Mouse (Mus musculus) lung, embryonic 16.5 days (tissue): ENCODE measurements around the gene Hspb1. TPM values are rescaled to one million over a fixed set of nuclear protein-coding genes. Genes with fewer than 3 reads are reported as not detected.

Experiments
- ATAC-seq: fragments of 200-750 bp; cut with Nextera tagmentation; 2 replicates; pipeline ENCODE4 v1.8.0; 2017; ENCODE audit warnings: low read depth, mild to moderate bottlenecking, moderate library complexity
- H3K27ac ChIP-seq: fragments of 300-500 bp; sonication (generic); 2 replicates; pipeline ENCODE4 v1.5.1; 2014; ENCODE audit warnings: mild to moderate bottlenecking, control low read depth, low read length
- H3K27me3 ChIP-seq: fragments of 300-500 bp; sonication (generic); 2 replicates; pipeline ENCODE4 v1.6.1; 2014; ENCODE audit warnings: low read depth, low read length, mixed read lengths; ENCODE audit not compliant: control insufficient read depth, insufficient read depth
- H3K36me3 ChIP-seq: fragments of 300-500 bp; sonication (generic); 2 replicates; pipeline ENCODE4 v1.6.1; 2014; ENCODE audit warnings: low read length; ENCODE audit not compliant: control insufficient read depth, insufficient read depth
- H3K4me1 ChIP-seq: fragments of 300-500 bp; sonication (generic); replicated peaks from 2 replicates; pipeline ENCODE4 v1.6.1; 2014; ENCODE audit warnings: low read length, mixed read lengths; ENCODE audit not compliant: control insufficient read depth, insufficient read depth
- H3K4me2 ChIP-seq: fragments of 300-500 bp; sonication (generic); 2 replicates; pipeline ENCODE4 v1.6.1; 2014; ENCODE audit warnings: low read depth, low read length, control low read depth
- H3K4me3 ChIP-seq: fragments of 300-500 bp; sonication (generic); 2 replicates; pipeline ENCODE4 v1.5.1; 2014; ENCODE audit warnings: mild to moderate bottlenecking, low read length, control low read depth
- H3K9ac ChIP-seq: fragments of 300-500 bp; sonication (generic); 2 replicates; pipeline ENCODE4 v1.6.1; 2014; ENCODE audit warnings: low read length, control low read depth
- H3K9me3 ChIP-seq: fragments of 300-500 bp; sonication (generic); 2 replicates; pipeline ENCODE4 v1.6.1; 2016; ENCODE audit warnings: low read length; ENCODE audit not compliant: control insufficient read depth
- WGBS: fragments of 180-500 bp; shearing (Covaris S2); extraction: QIAGEN DNeasy Blood & Tissue Kit; methylation state at CpG from one replicate; pipeline ENCODE4 v1.1.7; 2014; 5-methylcytosine and 5-hydroxymethylcytosine counted together
- polyA plus RNA-seq: library from polyadenylated mRNA; unstranded; fragments of >200 nt; fragmentation: Nextera tagmentation; extraction: Ambion mirVana; gene quantifications from 2 replicates; pipeline ENCODE4 v1.2.1, GENCODE M21; 2015

Hspb1 gene
- polyA plus RNA-seq, 1 experiment from 2014 or later, result 126 TPM

GRCm38 (mm10) chr5:135877180-135877579 lies 10.5 kb upstream of the Hspb1 start:
- 16% methylated on average over 8 of the region's 8 CpGs for WGBS
- peaks cover 20% of the 10 kb centered on the region for H3K4me1 ChIP-seq
- H3K27me3 ChIP-seq, result peaks cover 5% of the 10 kb centered on the region
- H3K4me3 ChIP-seq, result peak overlapping the region; percentile 52
- no peaks in the 10 kb centered on the region for H3K9me3 ChIP-seq
- H3K36me3 ChIP-seq, result no peaks in the 10 kb centered on the region
- 0 out of 2 replicates have a peak, but pooled peaks have one; percentile 29 for ATAC-seq
- no peak overlapping the region for H3K27ac ChIP-seq
- no peak overlapping the region for H3K9ac ChIP-seq
- H3K4me2 ChIP-seq, result peak overlapping the region; percentile 71

DNA sequence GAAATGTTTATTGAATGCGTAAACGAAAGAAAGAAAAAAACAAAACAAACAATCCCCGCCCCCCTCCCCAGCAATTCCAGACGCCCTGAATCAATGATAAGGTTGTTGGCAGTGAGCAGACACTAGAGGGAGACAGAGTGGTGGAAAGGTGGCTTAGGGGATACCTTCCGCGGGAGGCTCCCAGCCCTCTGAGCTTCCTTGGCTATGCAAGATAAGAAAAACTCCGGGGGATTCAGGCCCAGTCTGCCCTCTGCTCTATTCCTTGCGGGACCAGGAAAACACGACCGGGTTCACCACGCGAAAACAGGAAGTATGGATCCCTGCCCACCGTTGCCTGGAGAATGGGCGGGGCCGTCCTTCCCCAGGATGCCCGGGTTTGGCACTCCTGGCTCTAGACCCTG lies 9.9 kb upstream of the Hspb1 start:
- H3K27ac ChIP-seq, result peak overlapping the region; percentile 24; the same call in 1 of the 2 replicates
- H3K4me1 ChIP-seq, result peaks cover 20% of the 10 kb centered on the region
- peak; percentile 27 for ATAC-seq
- peaks cover 4% of the 10 kb centered on the region; the same call in 1 of the 2 replicates for H3K27me3 ChIP-seq
- H3K4me3 ChIP-seq, result peak overlapping the region; percentile 52
- H3K9ac ChIP-seq, result peak overlapping the region; percentile 69
- H3K36me3 ChIP-seq, result no peaks in the 10 kb centered on the region
- H3K9me3 ChIP-seq, result no peaks in the 10 kb centered on the region
- WGBS, result under 1% methylated on average over 16 of the region's 16 CpGs
- H3K4me2 ChIP-seq, result peak overlapping the region; percentile 71

GRCm38 (mm10) chr5:135879449-135880158 lies 8.1 kb upstream of the Hspb1 start:
- no peak overlapping the region for H3K4me2 ChIP-seq
- no peak overlapping the region for H3K4me3 ChIP-seq
- peak overlapping the region; percentile 58 for H3K27ac ChIP-seq
- WGBS, result 14% methylated on average over 13 of the region's 13 CpGs
- H3K9me3 ChIP-seq, result no peaks in the 10 kb centered on the region
- H3K9ac ChIP-seq, result no peak overlapping the region
- no peaks in the 10 kb centered on the region for H3K36me3 ChIP-seq
- peaks cover 20% of the 10 kb centered on the region for H3K4me1 ChIP-seq
- ATAC-seq, result peak; percentile 90
- no peaks in the 10 kb centered on the region for H3K27me3 ChIP-seq

- Histone ChIP-seq H3K9me3 (no peaks in the 10 kb centered on the region), H3K27ac (no peak overlapping the region), H3K4me2 (no peak overlapping the region), H3K9ac (no peak overlapping the region), H3K27me3 (no peaks in the 10 kb centered on the region; the same call in 1 of the 2 replicates), H3K4me3 (no peak overlapping the region), H3K4me1 (peaks cover 9% of the 10 kb centered on the region), H3K36me3 (no peaks in the 10 kb centered on the region)
- no peak for ATAC-seq
- 72% methylated on average over 6 of the region's 6 CpGs for WGBS
Observed at GRCm38 (mm10) chr5:135884641-135885040, 3.1 kb upstream of the Hspb1 start.

DNA sequence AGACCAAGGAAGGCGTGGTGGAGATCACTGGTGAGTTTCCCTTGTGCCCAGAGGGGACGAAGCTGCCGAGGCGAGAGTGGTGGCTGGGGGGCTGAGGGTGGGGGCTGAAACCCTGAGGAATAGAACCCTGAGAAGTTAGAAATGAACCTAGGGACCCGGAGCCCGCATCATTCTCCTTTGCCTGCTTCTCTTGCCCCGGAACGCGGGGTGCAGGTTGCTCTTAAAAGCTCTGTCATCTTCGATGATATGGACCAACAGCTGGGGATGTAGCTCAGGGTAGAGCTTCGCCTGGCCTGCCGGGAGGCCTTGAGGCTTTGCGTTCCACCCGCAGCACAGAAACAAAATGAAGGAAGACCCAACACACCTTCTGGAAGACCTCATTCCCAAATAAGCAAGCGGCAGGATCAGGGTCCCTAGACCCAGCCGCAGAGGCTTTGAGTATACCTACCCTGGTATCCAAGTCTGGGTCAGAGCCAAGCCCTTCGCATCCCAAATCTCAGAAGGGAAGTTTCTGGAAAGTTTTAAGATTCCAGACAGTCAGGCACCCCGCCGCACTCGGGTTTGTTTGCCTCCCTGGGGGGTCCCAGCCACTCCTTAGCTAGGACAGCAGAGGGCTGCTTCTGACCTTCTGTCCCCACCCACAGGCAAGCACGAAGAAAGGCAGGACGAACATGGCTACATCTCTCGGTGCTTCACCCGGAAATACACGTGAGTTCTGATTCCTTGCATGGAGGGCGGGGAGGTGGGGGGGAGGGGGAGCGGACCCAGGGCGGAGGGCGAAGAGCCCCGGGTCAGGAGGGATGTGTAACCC lies 891 bp downstream of the Hspb1 start:
- Histone ChIP-seq H3K27ac (no peak overlapping the region), H3K9ac (peak overlapping the region; percentile 58), H3K9me3 (no peaks in the 10 kb centered on the region), H3K27me3 (no peaks in the 10 kb centered on the region; the same call in 1 of the 2 replicates), H3K4me3 (peak overlapping the region; percentile 44), H3K4me2 (peak overlapping the region; percentile 57), H3K36me3 (no peaks in the 10 kb centered on the region), H3K4me1 (peaks cover 4% of the 10 kb centered on the region; the same call in 1 of the 2 replicates)
- 3% methylated on average over 30 of the region's 30 CpGs for WGBS
- no peak for ATAC-seq

GRCm38 (mm10) chr5:135890323-135890722 lies 2.6 kb downstream of the Hspb1 start:
- no peak overlapping the region for H3K4me2 ChIP-seq
- no peaks in the 10 kb centered on the region; the same call in 1 of the 2 replicates for H3K27me3 ChIP-seq
- H3K9ac ChIP-seq, result no peak overlapping the region
- no peaks in the 10 kb centered on the region for H3K9me3 ChIP-seq
- no peak for ATAC-seq
- no peaks in the 10 kb centered on the region for H3K36me3 ChIP-seq
- no peak overlapping the region for H3K4me3 ChIP-seq
- peaks cover 4% of the 10 kb centered on the region; the same call in 1 of the 2 replicates for H3K4me1 ChIP-seq
- WGBS, result 42% methylated on average over 4 of the region's 4 CpGs
- no peak overlapping the region for H3K27ac ChIP-seq

DNA sequence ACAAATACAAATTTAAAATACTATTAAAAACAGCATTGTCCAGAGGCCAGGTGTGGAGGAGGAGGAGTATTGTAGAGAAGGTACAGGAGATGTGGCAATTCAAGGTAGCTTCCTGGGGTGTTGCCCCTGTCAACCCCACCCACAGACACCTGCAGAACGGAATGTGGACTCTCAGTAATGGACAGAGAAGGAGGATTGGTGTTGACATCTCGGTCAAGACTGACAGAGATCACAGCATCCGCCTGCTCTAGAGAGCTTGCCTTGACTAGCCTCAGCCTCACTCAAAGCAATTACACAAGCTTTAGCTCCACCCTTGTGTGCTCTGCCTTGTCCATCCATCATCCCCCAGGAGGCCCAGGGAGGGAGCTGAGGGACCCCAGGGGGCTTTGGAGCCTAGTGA lies 3.2 kb downstream of the Hspb1 start:
- ATAC-seq, result no peak
- 49% methylated on average over 3 of the region's 3 CpGs for WGBS
- Histone ChIP-seq H3K27me3 (no peaks in the 10 kb centered on the region; the same call in 1 of the 2 replicates), H3K9me3 (no peaks in the 10 kb centered on the region), H3K36me3 (no peaks in the 10 kb centered on the region), H3K4me3 (no peak overlapping the region), H3K4me1 (peaks cover 4% of the 10 kb centered on the region; the same call in 1 of the 2 replicates), H3K4me2 (no peak overlapping the region), H3K9ac (no peak overlapping the region), H3K27ac (no peak overlapping the region)

- H3K4me2 ChIP-seq, result no peak overlapping the region
- WGBS, result 35% methylated on average over 9 of the region's 9 CpGs
- no peak overlapping the region for H3K27ac ChIP-seq
Observed at GRCm38 (mm10) chr5:135892589-135893351, 5.1 kb downstream of the Hspb1 start.

More at GRCm38 (mm10) chr5:135892589-135893351, 5.1 kb downstream of the Hspb1 start:
- no peaks in the 10 kb centered on the region for H3K9me3 ChIP-seq
- no peak for ATAC-seq
- H3K9ac ChIP-seq, result no peak overlapping the region
- H3K4me1 ChIP-seq, result peaks cover 4% of the 10 kb centered on the region; the same call in 1 of the 2 replicates
- H3K36me3 ChIP-seq, result no peaks in the 10 kb centered on the region
- H3K4me3 ChIP-seq, result no peak overlapping the region
- H3K27me3 ChIP-seq, result no peaks in the 10 kb centered on the region; the same call in 1 of the 2 replicates
